Mouse (Mus musculus): ENCODE measurements around the gene Ap2b1.

- TF ChIP-seq CTCF (IDR thresholded peaks at IDR 0.05; ENCODE audit: low read depth) = no peak
- TF ChIP-seq EP300 (optimal IDR thresholded peaks at IDR 0.05) = no peak
Measured at GRCm38 (mm10) chr11:83448021-83448926, 149.4 kb downstream of the Ap2b1 start.
